Mouse (Mus musculus): Measurements from ENCODE around the gene Nrip1. TPM values are rescaled to one million over a fixed set of nuclear protein-coding genes. Genes with fewer than 3 reads are reported as not detected.

Gene Nrip1
- total RNA-seq, 4 experiments from 2014 or later: 20.7 to 25.8 (median 24.1) TPM

GRCm38 (mm10) chr16:76347719-76348421 lies 25.8 kb downstream of the Nrip1 start:
- DNase-seq (ENCODE audit: low spot score): no peak

GRCm38 (mm10) chr16:76346371-76346770 lies 27.3 kb downstream of the Nrip1 start:
- DNase-seq (ENCODE audit: low spot score): no peak

- DNase-seq (ENCODE audit: low spot score): no peak
Observed at GRCm38 (mm10) chr16:76344761-76345368, 28.8 kb downstream of the Nrip1 start.

- DNase-seq (ENCODE audit: low spot score): no peak
Observed at GRCm38 (mm10) chr16:76344030-76344429, 29.6 kb downstream of the Nrip1 start.

- peak; percentile 70 for DNase-seq (ENCODE audit: low spot score)
Observed at GRCm38 (mm10) chr16:76341636-76342035, 32.0 kb downstream of the Nrip1 start.

GRCm38 (mm10) chr16:76339256-76339655 lies 34.4 kb downstream of the Nrip1 start:
- DNase-seq (ENCODE audit: low spot score): no peak

- no peak for DNase-seq (ENCODE audit: low spot score)
Observed at GRCm38 (mm10) chr16:76337351-76337750, 36.3 kb downstream of the Nrip1 start.

GRCm38 (mm10) chr16:76336932-76337331 lies 36.7 kb downstream of the Nrip1 start:
- DNase-seq (ENCODE audit: low spot score): no peak

- no peak for DNase-seq (ENCODE audit: low spot score)
Observed at GRCm38 (mm10) chr16:76335913-76336312, 37.7 kb downstream of the Nrip1 start.

- DNase-seq (ENCODE audit: low spot score): no peak
Observed at GRCm38 (mm10) chr16:76332127-76332526, 41.5 kb downstream of the Nrip1 start.

GRCm38 (mm10) chr16:76331231-76331630 lies 42.4 kb downstream of the Nrip1 start:
- DNase-seq (ENCODE audit: low spot score): no peak

GRCm38 (mm10) chr16:76325315-76325710 lies 48.3 kb downstream of the Nrip1 start:
- DNase-seq (ENCODE audit: low spot score): no peak

- peak; percentile 33 for DNase-seq (ENCODE audit: low spot score)
Observed at GRCm38 (mm10) chr16:76324411-76325314, 49.0 kb downstream of the Nrip1 start.

- no peak for DNase-seq (ENCODE audit: low spot score)
Observed at GRCm38 (mm10) chr16:76323594-76324307, 49.9 kb downstream of the Nrip1 start.

GRCm38 (mm10) chr16:76323141-76323540 lies 50.5 kb downstream of the Nrip1 start:
- no peak for DNase-seq (ENCODE audit: low spot score)

- DNase-seq (ENCODE audit: low spot score): peak; percentile 31
Observed at GRCm38 (mm10) chr16:76321527-76322165, 52.0 kb downstream of the Nrip1 start.

- no peak for DNase-seq (ENCODE audit: low spot score)
Observed at GRCm38 (mm10) chr16:76320118-76320473, 53.5 kb downstream of the Nrip1 start.

- no peak for DNase-seq (ENCODE audit: low spot score)
Observed at GRCm38 (mm10) chr16:76319364-76320117, 54.1 kb downstream of the Nrip1 start.

- DNase-seq (ENCODE audit: low spot score): no peak
Observed at GRCm38 (mm10) chr16:76318331-76318922, 55.2 kb downstream of the Nrip1 start.
